15 mouse cellular contexts compared by ENCODE assay signal in genomic region chr19:21764013-21764412, GRCm38 (mm10). TPM values are rescaled to one million over a fixed set of nuclear protein-coding genes. Genes with fewer than 3 reads are reported as not detected.
DNase-seq lines count a peak whose midpoint lies in the region; ATAC-seq and TF ChIP-seq lines count a peak whose summit lies in the region.
"Had no signal": no experiment of that assay in that cellular context is flagged by ENCODE, and none has a peak within 500 bp of the region (broad histone marks: within the 10 kb centered on the region; RNA-seq: fewer than 3 reads in every experiment).

No protein-coding gene starts in this region.

- peak; percentile 36 for DNase-seq in hindbrain, postnatal 0 days (ENCODE audit: low spot score)
- no peak for DNase-seq in hindbrain, embryonic 11.5 days (ENCODE audit: low spot score)
- peak; percentile 49 for DNase-seq in lung, postnatal 0 days (ENCODE audit: low spot score)
- DNase-seq in lung, adult 18-20 months: no peak
- DNase-seq in adipocyte (ENCODE audit: low spot score): peak; percentile 50
- DNase-seq in urinary bladder, adult 18-20 months (ENCODE audit: low spot score in 2 of 2): no peak
- DNase-seq: gastrocnemius, postnatal 10 days; kidney, postnatal 25 days; left cerebral cortex, postnatal 4 days had no signal

- 75% methylated on average over 2 of the region's 2 CpGs for WGBS in hindbrain, postnatal 0 days
- 85% methylated on average over 2 of the region's 2 CpGs for WGBS in hindbrain, embryonic 11.5 days
- 66% methylated on average over 2 of the region's 2 CpGs for WGBS in lung, postnatal 0 days

- TF ChIP-seq EP300 in lung, postnatal 0 days (IDR thresholded peaks at IDR 0.05): no peak

- peak; percentile 32; the same call in 1 of the 2 replicates for TF ChIP-seq CTCF in hindbrain, postnatal 0 days (IDR thresholded peaks at IDR 0.05; ENCODE audit: low read depth)
- TF ChIP-seq CTCF in lung, postnatal 0 days (IDR thresholded peaks at IDR 0.05): peak; percentile 39

- no peak overlapping the region for H3K9ac ChIP-seq in hindbrain, postnatal 0 days (replicated peaks; ENCODE audit: low read length)
- no peak overlapping the region for H3K9ac ChIP-seq in hindbrain, embryonic 11.5 days (ENCODE audit: low read depth, low read length)
- no peak overlapping the region for H3K9ac ChIP-seq in lung, postnatal 0 days (replicated peaks; ENCODE audit: low read depth)
- H3K9ac ChIP-seq: hindbrain, embryonic 12.5 days; intestine, embryonic 15.5 days; liver, embryonic 14.5 days; neural tube, embryonic 15.5 days had no signal

- H3K4me1 ChIP-seq in hindbrain, postnatal 0 days (ENCODE audit: insufficient read depth, low read length): no peaks in the 10 kb centered on the region
- no peaks in the 10 kb centered on the region for H3K4me1 ChIP-seq in hindbrain, embryonic 11.5 days (replicated peaks; ENCODE audit: control insufficient read depth, insufficient read depth, low read length)
- H3K4me1 ChIP-seq in lung, postnatal 0 days (ENCODE audit: insufficient read depth, low read depth, low read length): no peaks in the 10 kb centered on the region
- H3K4me1 ChIP-seq: hindbrain, embryonic 12.5 days; intestine, embryonic 15.5 days; neural tube, embryonic 15.5 days had no signal

- H3K4me3 ChIP-seq in hindbrain, postnatal 0 days (ENCODE audit: low read length): no peak overlapping the region
- no peak overlapping the region for H3K4me3 ChIP-seq in hindbrain, embryonic 11.5 days (ENCODE audit: low read depth, low read length)
- H3K4me3 ChIP-seq in lung, postnatal 0 days (ENCODE audit: low read depth, low read length): no peak overlapping the region
- H3K4me3 ChIP-seq: hindbrain, embryonic 12.5 days; intestine, embryonic 15.5 days; neural tube, embryonic 15.5 days had no signal

- H3K9me3 ChIP-seq in hindbrain, postnatal 0 days (ENCODE audit: low read length): no peaks in the 10 kb centered on the region
- no peaks in the 10 kb centered on the region for H3K9me3 ChIP-seq in hindbrain, embryonic 11.5 days (ENCODE audit: control insufficient read depth, low read length)
- H3K9me3 ChIP-seq in lung, postnatal 0 days (ENCODE audit: low read length): no peaks in the 10 kb centered on the region
- H3K9me3 ChIP-seq: hindbrain, embryonic 12.5 days; intestine, embryonic 15.5 days; neural tube, embryonic 15.5 days had no signal

- no peaks in the 10 kb centered on the region for H3K27me3 ChIP-seq in hindbrain, postnatal 0 days (ENCODE audit: insufficient read depth, low read length)
- no peaks in the 10 kb centered on the region for H3K27me3 ChIP-seq in hindbrain, embryonic 11.5 days (ENCODE audit: control insufficient read depth, insufficient read depth, low read length)
- H3K27me3 ChIP-seq in lung, postnatal 0 days (replicated peaks; ENCODE audit: insufficient read depth, low read length): no peaks in the 10 kb centered on the region
- H3K27me3 ChIP-seq: CH12.LX; hindbrain, embryonic 12.5 days; intestine, embryonic 15.5 days; neural tube, embryonic 15.5 days had no signal

- no peak overlapping the region for H3K4me2 ChIP-seq in hindbrain, postnatal 0 days (ENCODE audit: low read depth, low read length)
- H3K4me2 ChIP-seq in hindbrain, embryonic 11.5 days (replicated peaks; ENCODE audit: low read depth, low read length): no peak overlapping the region
- H3K4me2 ChIP-seq in lung, postnatal 0 days (replicated peaks; ENCODE audit: low read depth, low read length): no peak overlapping the region
- H3K4me2 ChIP-seq: hindbrain, embryonic 12.5 days; intestine, embryonic 15.5 days; neural tube, embryonic 15.5 days had no signal

- H3K27ac ChIP-seq in hindbrain, postnatal 0 days: no peak overlapping the region
- no peak overlapping the region for H3K27ac ChIP-seq in hindbrain, embryonic 11.5 days (ENCODE audit: low read depth, low read length)
- no peak overlapping the region for H3K27ac ChIP-seq in lung, postnatal 0 days (ENCODE audit: low read length)
- H3K27ac ChIP-seq: hindbrain, embryonic 12.5 days; intestine, embryonic 15.5 days; liver, embryonic 14.5 days; neural tube, embryonic 15.5 days had no signal

- no peak for ATAC-seq in hindbrain, postnatal 0 days
- no peak for ATAC-seq in hindbrain, embryonic 11.5 days (ENCODE audit: low FRiP score)
- no peak for ATAC-seq in lung, postnatal 0 days
- ATAC-seq in megakaryocyte-erythroid progenitor cell, adult 5-6 weeks (replicated peaks; ENCODE audit: low FRiP score, low TSS enrichment, poor library complexity, severe bottlenecking): peak; percentile 57
- ATAC-seq: intestine, embryonic 15.5 days had no signal

- no peaks in the 10 kb centered on the region for H3K36me3 ChIP-seq in hindbrain, postnatal 0 days (ENCODE audit: insufficient read depth, low read length)
- H3K36me3 ChIP-seq in hindbrain, embryonic 11.5 days (ENCODE audit: control insufficient read depth, insufficient read depth, low read length): no peaks in the 10 kb centered on the region
- no peaks in the 10 kb centered on the region for H3K36me3 ChIP-seq in lung, postnatal 0 days (ENCODE audit: insufficient read depth, low read length)
- H3K36me3 ChIP-seq: hindbrain, embryonic 12.5 days; intestine, embryonic 15.5 days; neural tube, embryonic 15.5 days had no signal

RNA-seq across cellular contexts. Expression of gene Cemip2, which starts 14.1 kb away (rescaled TPM):
- total RNA-seq in hindbrain, postnatal 0 days (2014; rRNA removed): 25.1 and 26.2 TPM in 2 replicates
- 11.7 TPM in 2 replicates for polyA plus RNA-seq in hindbrain, postnatal 0 days (2015; fragmentation: Nextera tagmentation; extraction: Ambion mirVana)
- polyA plus RNA-seq in hindbrain, embryonic 11.5 days (2014; fragmentation: Nextera tagmentation; extraction: Ambion mirVana): 85.6 and 91.3 TPM in 2 replicates
- polyA plus RNA-seq in lung, postnatal 0 days (2015; fragmentation: Nextera tagmentation; extraction: Ambion mirVana): 46.7 and 47.2 TPM in 2 replicates
- 1.1 and 3.8 TPM in 2 replicates for total RNA-seq in megakaryocyte-erythroid progenitor cell, adult 5-6 weeks (2014; fragmentation: Nextera tagmentation)
- total RNA-seq in megakaryocyte-erythroid progenitor cell, adult 5-6 weeks (2017): 3.3 and 4.6 TPM in 2 replicates

Comparison
In these comparisons a context has a peak if more than half of its experiments do, and no peak if none do; other contexts are left out.
1. DNase-seq: peak in hindbrain, postnatal 0 days (single experiment), lung, postnatal 0 days (single experiment) and adipocyte (single experiment); none in hindbrain, embryonic 11.5 days (single experiment), lung, adult 18-20 months (0 of 2) and urinary bladder, adult 18-20 months (0 of 2).